In the genomic region with DNA sequence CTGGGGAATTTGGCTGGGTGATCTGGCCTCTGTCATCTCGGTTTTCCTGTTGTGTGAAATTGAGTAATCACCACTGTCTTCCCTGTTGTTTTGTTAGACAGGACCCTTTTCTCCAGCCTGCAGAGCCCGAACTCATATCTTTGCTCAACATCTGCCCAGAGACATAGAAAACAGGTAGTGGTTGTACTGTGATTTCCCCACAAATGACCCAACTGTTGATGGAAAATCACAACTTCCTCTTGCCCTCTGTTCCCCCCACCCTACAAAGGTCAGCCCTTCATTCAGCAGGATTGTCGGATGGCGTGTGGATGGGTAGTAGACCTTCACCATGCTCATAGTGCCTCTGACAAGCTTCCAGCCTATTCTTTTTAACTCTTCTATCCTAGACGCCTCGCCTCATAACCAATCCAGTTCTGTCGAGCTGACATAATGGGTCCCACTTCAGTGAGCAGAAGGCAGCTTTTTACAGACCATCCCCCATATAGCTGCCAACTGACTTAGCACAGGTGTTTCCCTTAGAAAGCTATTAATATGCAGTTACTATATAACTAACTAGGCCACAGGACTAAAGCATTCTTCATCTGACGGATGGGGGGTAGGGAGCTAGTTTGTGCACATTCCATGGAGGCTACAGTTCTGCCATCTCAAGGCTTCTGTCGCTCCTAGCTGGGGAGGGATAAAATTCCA, we compare ENCODE assay signal across 9 mouse cellular contexts. TPM values are rescaled to one million over a fixed set of nuclear protein-coding genes. Genes with fewer than 3 reads are reported as not detected.
DNase-seq lines count a peak whose midpoint lies in the region; TF ChIP-seq lines count a peak whose summit lies in the region.
"Had no signal": no experiment of that assay in that cellular context is flagged by ENCODE, and none has a peak within 500 bp of the region (broad histone marks: within the 10 kb centered on the region; RNA-seq: fewer than 3 reads in every experiment).

No protein-coding gene starts in this region.

- H3K27ac ChIP-seq in spleen, adult 2 months (ENCODE audit: insufficient read depth, low read length) = peak overlapping the region; percentile 86
- H3K27ac ChIP-seq in cerebellum, adult 2 months (ENCODE audit: insufficient read depth, low read length) = no peak overlapping the region

- DNase-seq in adrenal gland, adult 8-10 months = peak; percentile 11
- no peak for DNase-seq in adrenal gland, postnatal 25 days
- DNase-seq in spleen, adult 2 months (ENCODE audit: low read depth in 1 of 2, low spot score in 2 of 2) = peak in 1 of 2 experiments; percentile 61
- no peak for DNase-seq in spleen, postnatal 4 days (ENCODE audit: low spot score in 2 of 2)
- DNase-seq in kidney, postnatal 25 days = peak; percentile 59 to 74
- peak; percentile 74 for DNase-seq in splenic B cell, adult 2 months (ENCODE audit: low read depth, low spot score)
- no peak for DNase-seq in cerebellum, adult 2 months
- DNase-seq in gastrocnemius, postnatal 4 days (ENCODE audit: low spot score in 2 of 2) = no peak
- DNase-seq: thymus, postnatal 25 days had no signal

- H3K27me3 ChIP-seq in spleen, adult 2 months (ENCODE audit: control insufficient read depth, insufficient read depth, low read length) = no peaks in the 10 kb centered on the region
- no peaks in the 10 kb centered on the region for H3K27me3 ChIP-seq in splenic B cell, adult 2 months (ENCODE audit: control insufficient read depth, insufficient read depth, low read length, poor library complexity, severe bottlenecking)
- no peaks in the 10 kb centered on the region for H3K27me3 ChIP-seq in cerebellum, adult 2 months (ENCODE audit: control insufficient read depth, insufficient read depth, low read length)

- 19% methylated on average over 9 of the region's 9 CpGs for WGBS in spleen, adult 2 months
- 79% methylated on average over 9 of the region's 9 CpGs for WGBS in cerebellum, adult 2 months

- no peak overlapping the region for H3K4me3 ChIP-seq in spleen, adult 2 months (ENCODE audit: extremely low read depth, insufficient read depth, insufficient read length)
- no peak overlapping the region for H3K4me3 ChIP-seq in cerebellum, adult 2 months (replicated peaks; ENCODE audit: insufficient read depth, low read depth, low read length)

- peaks cover 18% of the 10 kb centered on the region for H3K4me1 ChIP-seq in spleen, adult 2 months (ENCODE audit: control insufficient read depth, insufficient read depth, insufficient read length)
- no peaks in the 10 kb centered on the region; the same call in 1 of the 2 replicates for H3K4me1 ChIP-seq in cerebellum, adult 2 months (ENCODE audit: control insufficient read depth, insufficient read depth, low read length)

- TF ChIP-seq POLR2A in spleen, adult 2 months (IDR thresholded peaks at IDR 0.05; ENCODE audit: low read depth, low read length) = no peak
- no peak for TF ChIP-seq POLR2A in cerebellum, adult 2 months (IDR thresholded peaks at IDR 0.05; ENCODE audit: borderline replicate concordance, insufficient read depth, low read length)

- TF ChIP-seq CTCF in spleen, adult 2 months (IDR thresholded peaks at IDR 0.05; ENCODE audit: extremely low read depth, insufficient read depth, insufficient read length, insufficient replicate concordance) = no peak
- TF ChIP-seq CTCF in cerebellum, adult 2 months (IDR thresholded peaks at IDR 0.05; ENCODE audit: borderline replicate concordance, insufficient read depth, low read depth, low read length) = no peak

- H3K36me3 ChIP-seq in spleen, adult 2 months (ENCODE audit: control insufficient read depth, insufficient read depth, low read length) = peaks cover 6% of the 10 kb centered on the region
- H3K36me3 ChIP-seq in splenic B cell, adult 2 months (ENCODE audit: control insufficient read depth, insufficient read depth, low read length, poor library complexity, severe bottlenecking) = no peaks in the 10 kb centered on the region; the same call in 1 of the 2 replicates

RNA-seq across cellular contexts. Expression of a gene that starts 42.7 kb away (rescaled TPM):
- 10 to 100 TPM; 13.6 to 30.8 (median 17.8) TPM for total RNA-seq in adrenal gland, adult 8-10 months (2022)
- total RNA-seq in adrenal gland, postnatal 25 days (2021) = 22.6 and 24.6 TPM in 2 replicates
- 10.8 and 12.0 TPM in 2 replicates for polyA plus RNA-seq in spleen, adult 2 months (2012; rRNA removed)
- 23.9 and 25.3 TPM in 2 replicates for polyA plus RNA-seq in cerebellum, adult 2 months (2012; rRNA removed)
- total RNA-seq in gastrocnemius, postnatal 4 days (2021) = 10 to 100 TPM; 33.4 to 42.6 TPM

Comparison
In these comparisons a context has a peak if more than half of its experiments do, and no peak if none do; other contexts are left out.
1. DNase-seq: peak in adrenal gland, adult 8-10 months (single experiment), kidney, postnatal 25 days (2 of 2) and splenic B cell, adult 2 months (single experiment); none in adrenal gland, postnatal 25 days (single experiment), spleen, postnatal 4 days (0 of 2), cerebellum, adult 2 months (0 of 2) and gastrocnemius, postnatal 4 days (0 of 2).